Mouse (Mus musculus): ENCODE measurements around the gene Pold1. TPM values are rescaled to one million over a fixed set of nuclear protein-coding genes. Genes with fewer than 3 reads are reported as not detected.

Pold1 gene
- polyA plus RNA-seq, 1 experiment from 2014 or later: 19.4 TPM

GRCm38 (mm10) chr7:44492166-44492826 is 56.4 kb downstream of the Pold1 start:
- H3K27me3 ChIP-seq (ENCODE audit: control insufficient read depth, insufficient read depth, low read depth, low read length): no peaks in the 10 kb centered on the region
- peaks cover 19% of the 10 kb centered on the region for H3K4me1 ChIP-seq (ENCODE audit: control insufficient read depth, insufficient read depth, low read length)
- H3K4me3 ChIP-seq (ENCODE audit: low read depth, low read length): no peak overlapping the region
- no peak overlapping the region for H3K9ac ChIP-seq (ENCODE audit: low read depth, low read length)
- H3K36me3 ChIP-seq (ENCODE audit: control insufficient read depth, insufficient read depth, low read length): peaks cover 38% of the 10 kb centered on the region
- H3K9me3 ChIP-seq (replicated peaks; ENCODE audit: control insufficient read depth, low read length, poor library complexity, severe bottlenecking): no peaks in the 10 kb centered on the region
- ATAC-seq: no peak
- no peak overlapping the region for H3K4me2 ChIP-seq (ENCODE audit: low read length)
- no peak overlapping the region for H3K27ac ChIP-seq (ENCODE audit: low read length)
- WGBS: 93% methylated on average over 21 of the region's 21 CpGs

DNA sequence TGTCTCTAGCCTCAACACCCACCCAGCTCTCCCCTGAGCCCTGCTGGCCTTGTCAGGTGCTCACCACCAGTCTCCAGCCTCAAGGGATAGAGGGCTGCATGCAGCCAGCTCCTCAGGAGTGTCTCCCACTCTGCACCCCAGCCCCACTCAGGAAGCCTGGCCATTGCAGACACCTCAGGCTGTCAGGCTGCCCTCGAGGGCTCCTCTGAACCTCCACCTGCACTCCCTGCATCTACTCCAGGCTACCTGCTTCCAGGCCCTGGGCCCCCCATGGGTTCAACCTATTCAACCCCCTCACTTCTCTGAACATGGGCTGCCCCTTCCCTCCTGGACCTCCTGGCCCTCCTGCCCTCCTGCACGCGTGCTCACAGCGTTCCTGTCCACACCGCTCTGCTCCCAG is 57.3 kb downstream of the Pold1 start:
- Histone ChIP-seq H3K4me2 (ENCODE audit: low read length) (no peak overlapping the region), H3K36me3 (ENCODE audit: control insufficient read depth, insufficient read depth, low read length) (peaks cover 38% of the 10 kb centered on the region), H3K9me3 (replicated peaks; ENCODE audit: control insufficient read depth, low read length, poor library complexity, severe bottlenecking) (no peaks in the 10 kb centered on the region), H3K4me3 (ENCODE audit: low read depth, low read length) (no peak overlapping the region), H3K4me1 (ENCODE audit: control insufficient read depth, insufficient read depth, low read length) (peaks cover 16% of the 10 kb centered on the region), H3K9ac (ENCODE audit: low read depth, low read length) (no peak overlapping the region), H3K27me3 (ENCODE audit: control insufficient read depth, insufficient read depth, low read depth, low read length) (no peaks in the 10 kb centered on the region), H3K27ac (ENCODE audit: low read length) (no peak overlapping the region)
- ATAC-seq: no peak
- 97% methylated on average over 5 of the region's 5 CpGs for WGBS

DNA sequence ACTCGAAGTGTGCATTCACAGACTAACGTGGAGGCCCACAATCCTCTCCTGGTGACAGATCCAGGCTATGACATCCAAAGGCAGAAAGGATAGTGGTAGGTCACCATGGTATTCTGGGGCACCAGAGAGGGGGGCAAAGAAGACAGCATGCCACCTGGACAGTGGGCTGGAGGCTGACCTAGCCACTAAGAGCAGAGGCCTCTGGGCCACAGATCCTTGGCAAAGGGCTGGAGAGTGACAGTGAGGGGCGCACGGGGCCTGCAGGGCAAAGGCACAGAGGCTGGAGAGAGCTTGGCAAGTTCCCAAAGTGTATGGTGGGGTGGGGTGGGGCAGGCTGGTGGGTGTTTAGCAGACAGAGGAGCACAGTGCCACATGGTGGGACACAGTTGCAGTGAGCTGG is 58.4 kb downstream of the Pold1 start:
- no peak overlapping the region for H3K27ac ChIP-seq (ENCODE audit: low read length)
- no peaks in the 10 kb centered on the region for H3K9me3 ChIP-seq (replicated peaks; ENCODE audit: control insufficient read depth, low read length, poor library complexity, severe bottlenecking)
- no peak overlapping the region for H3K4me2 ChIP-seq (ENCODE audit: low read length)
- no peak for ATAC-seq
- no peak overlapping the region for H3K4me3 ChIP-seq (ENCODE audit: low read depth, low read length)
- peaks cover 13% of the 10 kb centered on the region for H3K4me1 ChIP-seq (ENCODE audit: control insufficient read depth, insufficient read depth, low read length)
- H3K36me3 ChIP-seq (ENCODE audit: control insufficient read depth, insufficient read depth, low read length): peaks cover 38% of the 10 kb centered on the region
- 90% methylated on average over 4 of the region's 4 CpGs for WGBS
- H3K27me3 ChIP-seq (ENCODE audit: control insufficient read depth, insufficient read depth, low read depth, low read length): no peaks in the 10 kb centered on the region
- H3K9ac ChIP-seq (ENCODE audit: low read depth, low read length): no peak overlapping the region

GRCm38 (mm10) chr7:44488545-44488944 is 60.1 kb downstream of the Pold1 start:
- H3K9me3 ChIP-seq (replicated peaks; ENCODE audit: control insufficient read depth, low read length, poor library complexity, severe bottlenecking): no peaks in the 10 kb centered on the region
- H3K27me3 ChIP-seq (ENCODE audit: control insufficient read depth, insufficient read depth, low read depth, low read length): no peaks in the 10 kb centered on the region
- no peak overlapping the region for H3K4me2 ChIP-seq (ENCODE audit: low read length)
- no peaks in the 10 kb centered on the region for H3K4me1 ChIP-seq (ENCODE audit: control insufficient read depth, insufficient read depth, low read length)
- H3K4me3 ChIP-seq (ENCODE audit: low read depth, low read length): no peak overlapping the region
- no peak overlapping the region for H3K27ac ChIP-seq (ENCODE audit: low read length)
- no peak for ATAC-seq
- H3K9ac ChIP-seq (ENCODE audit: low read depth, low read length): no peak overlapping the region
- 93% methylated on average over 8 of the region's 8 CpGs for WGBS
- peaks cover 38% of the 10 kb centered on the region for H3K36me3 ChIP-seq (ENCODE audit: control insufficient read depth, insufficient read depth, low read length)

GRCm38 (mm10) chr7:44487936-44488335 is 60.7 kb downstream of the Pold1 start:
- peaks cover 35% of the 10 kb centered on the region for H3K36me3 ChIP-seq (ENCODE audit: control insufficient read depth, insufficient read depth, low read length)
- no peaks in the 10 kb centered on the region for H3K27me3 ChIP-seq (ENCODE audit: control insufficient read depth, insufficient read depth, low read depth, low read length)
- no peaks in the 10 kb centered on the region for H3K4me1 ChIP-seq (ENCODE audit: control insufficient read depth, insufficient read depth, low read length)
- no peak overlapping the region for H3K4me2 ChIP-seq (ENCODE audit: low read length)
- ATAC-seq: no peak
- H3K9me3 ChIP-seq (replicated peaks; ENCODE audit: control insufficient read depth, low read length, poor library complexity, severe bottlenecking): no peaks in the 10 kb centered on the region
- no peak overlapping the region for H3K27ac ChIP-seq (ENCODE audit: low read length)
- no peak overlapping the region for H3K4me3 ChIP-seq (ENCODE audit: low read depth, low read length)
- no peak overlapping the region for H3K9ac ChIP-seq (ENCODE audit: low read depth, low read length)
- 88% methylated on average over 7 of the region's 7 CpGs for WGBS

- no peak overlapping the region for H3K4me2 ChIP-seq (ENCODE audit: low read length)
- H3K36me3 ChIP-seq (ENCODE audit: control insufficient read depth, insufficient read depth, low read length): peaks cover 30% of the 10 kb centered on the region
- H3K9me3 ChIP-seq (replicated peaks; ENCODE audit: control insufficient read depth, low read length, poor library complexity, severe bottlenecking): no peaks in the 10 kb centered on the region
- no peak overlapping the region for H3K27ac ChIP-seq (ENCODE audit: low read length)
- whole genome bisulfite sequencing: 63% methylated on average over 13 of the region's 13 CpGs
- no peak overlapping the region for H3K9ac ChIP-seq (ENCODE audit: low read depth, low read length)
- no peak overlapping the region for H3K4me3 ChIP-seq (ENCODE audit: low read depth, low read length)
- H3K4me1 ChIP-seq (ENCODE audit: control insufficient read depth, insufficient read depth, low read length): no peaks in the 10 kb centered on the region
- H3K27me3 ChIP-seq (ENCODE audit: control insufficient read depth, insufficient read depth, low read depth, low read length): peaks cover 3% of the 10 kb centered on the region
- ATAC-seq: no peak
Measured at GRCm38 (mm10) chr7:44486927-44487575, 61.6 kb downstream of the Pold1 start.

GRCm38 (mm10) chr7:44485572-44486195 is 63.0 kb downstream of the Pold1 start:
- no peak overlapping the region for H3K4me2 ChIP-seq (ENCODE audit: low read length)
- H3K27ac ChIP-seq (ENCODE audit: low read length): no peak overlapping the region
- no peak overlapping the region for H3K4me3 ChIP-seq (ENCODE audit: low read depth, low read length)
- H3K9ac ChIP-seq (ENCODE audit: low read depth, low read length): no peak overlapping the region
- H3K4me1 ChIP-seq (ENCODE audit: control insufficient read depth, insufficient read depth, low read length): no peaks in the 10 kb centered on the region
- H3K9me3 ChIP-seq (replicated peaks; ENCODE audit: control insufficient read depth, low read length, poor library complexity, severe bottlenecking): no peaks in the 10 kb centered on the region
- H3K36me3 ChIP-seq (ENCODE audit: control insufficient read depth, insufficient read depth, low read length): peaks cover 19% of the 10 kb centered on the region
- WGBS: 72% methylated on average over 7 of the region's 7 CpGs
- H3K27me3 ChIP-seq (ENCODE audit: control insufficient read depth, insufficient read depth, low read depth, low read length): peaks cover 3% of the 10 kb centered on the region
- ATAC-seq: peak; percentile 66; the same call in 1 of the 2 replicates

DNA sequence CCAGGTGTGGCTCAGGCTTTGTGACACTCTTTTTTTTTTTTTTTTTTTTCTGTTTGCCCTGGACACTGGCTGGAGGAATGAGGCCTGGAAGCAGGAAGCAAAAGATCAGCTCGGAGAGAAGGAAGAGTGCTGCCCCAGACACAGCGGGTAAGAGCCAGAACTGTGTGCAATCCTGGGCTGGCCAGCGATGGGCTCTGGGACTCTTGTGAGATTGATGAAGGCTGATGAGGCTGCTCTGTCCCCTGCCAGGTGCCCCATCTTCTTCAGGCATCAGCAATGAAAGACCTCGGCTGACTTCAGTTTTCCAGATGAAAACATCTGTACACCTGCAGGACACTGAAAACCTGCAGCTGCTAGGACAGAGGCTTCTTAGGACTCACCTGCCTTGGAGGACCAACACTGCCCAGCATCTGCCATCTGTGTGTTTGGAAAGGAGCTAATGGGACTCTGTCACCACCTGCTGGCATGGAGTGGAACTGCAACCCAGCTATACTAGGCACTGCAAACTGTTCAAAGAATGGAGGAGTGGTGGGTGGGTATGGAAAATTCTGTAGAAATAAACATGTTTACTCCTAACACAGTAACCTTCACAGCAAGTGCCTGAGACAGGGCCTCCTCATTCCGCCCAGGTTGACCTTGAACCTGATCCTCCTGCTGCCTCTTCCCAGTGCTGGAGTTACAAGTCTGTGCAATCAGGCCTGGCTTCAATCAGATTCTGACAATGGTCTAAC is 63.6 kb downstream of the Pold1 start:
- H3K36me3 ChIP-seq (ENCODE audit: control insufficient read depth, insufficient read depth, low read length): peaks cover 13% of the 10 kb centered on the region
- H3K9ac ChIP-seq (ENCODE audit: low read depth, low read length): no peak overlapping the region
- H3K9me3 ChIP-seq (replicated peaks; ENCODE audit: control insufficient read depth, low read length, poor library complexity, severe bottlenecking): no peaks in the 10 kb centered on the region
- no peak overlapping the region for H3K27ac ChIP-seq (ENCODE audit: low read length)
- no peak overlapping the region for H3K4me2 ChIP-seq (ENCODE audit: low read length)
- no peak overlapping the region for H3K4me3 ChIP-seq (ENCODE audit: low read depth, low read length)
- no peaks in the 10 kb centered on the region for H3K4me1 ChIP-seq (ENCODE audit: control insufficient read depth, insufficient read depth, low read length)
- ATAC-seq: peak; percentile 84
- 33% methylated on average over 5 of the region's 5 CpGs for WGBS
- peaks cover 3% of the 10 kb centered on the region for H3K27me3 ChIP-seq (ENCODE audit: control insufficient read depth, insufficient read depth, low read depth, low read length)
